Mouse (Mus musculus): Measurements from ENCODE around the gene Trap1a. TPM values are rescaled to one million over a fixed set of nuclear protein-coding genes. Genes with fewer than 3 reads are reported as not detected.
"Not testable (repeated sequence)": the region's sequence is repeated elsewhere in the genome, so short reads cannot be mapped to it uniquely, and the experiment has no call there.

Gene Trap1a
- 0.20 and 0.52 TPM in 2 replicates for polyA plus RNA-seq (2014; fragmentation: Nextera tagmentation; extraction: Ambion mirVana)

- no peaks in the 10 kb centered on the region for H3K4me1 ChIP-seq (ENCODE audit: control insufficient read depth, insufficient read depth, low read length)
- H3K9ac ChIP-seq (ENCODE audit: low read length): no peak within 1 kb of the TSS
- H3K36me3 ChIP-seq (ENCODE audit: control insufficient read depth, insufficient read depth, low read length): no peaks in the 10 kb centered on the region
- H3K4me2 ChIP-seq (ENCODE audit: low read depth): no peak within 1 kb of the TSS
- DNase-seq (ENCODE audit: low spot score): no peak
- H3K4me3 ChIP-seq (ENCODE audit: low read depth, low read length): no peak within 1 kb of the TSS
- H3K27ac ChIP-seq (ENCODE audit: low read depth, low read length): no peak within 1 kb of the TSS
- H3K9me3 ChIP-seq (ENCODE audit: control insufficient read depth, low read length): no peaks in the 10 kb centered on the region
- no peak for ATAC-seq (ENCODE audit: insufficient read depth, low FRiP score, low TSS enrichment)
- H3K27me3 ChIP-seq (ENCODE audit: control insufficient read depth, insufficient read depth, low read length): no peaks in the 10 kb centered on the region
- WGBS: 91% methylated on average over 24 of the region's 24 CpGs
These were observed at the start of gene Trap1a for GRCm38 (mm10) chrX:139333263-139333994. TSS of gene Trap1a (plus strand) at chrX:139333683.

GRCm38 (mm10) chrX:139293114-139293513 lies 40.4 kb upstream of the Trap1a start:
- Histone ChIP-seq H3K36me3 (ENCODE audit: control insufficient read depth, insufficient read depth, low read length) (no peaks in the 10 kb centered on the region), H3K27me3 (ENCODE audit: control insufficient read depth, insufficient read depth, low read length) (no peaks in the 10 kb centered on the region), H3K9ac (ENCODE audit: low read length) (no peak overlapping the region), H3K4me2 (ENCODE audit: low read depth) (no peak overlapping the region), H3K4me3 (ENCODE audit: low read depth, low read length) (no peak overlapping the region), H3K27ac (ENCODE audit: low read depth, low read length) (no peak overlapping the region), H3K9me3 (ENCODE audit: control insufficient read depth, low read length) (no peaks in the 10 kb centered on the region), H3K4me1 (ENCODE audit: control insufficient read depth, insufficient read depth, low read length) (no peaks in the 10 kb centered on the region)
- DNase-seq (ENCODE audit: low spot score) (no peak), ATAC-seq (ENCODE audit: insufficient read depth, low FRiP score, low TSS enrichment) (no peak)
- WGBS: 85% methylated on average over 2 of the region's 2 CpGs

GRCm38 (mm10) chrX:139295325-139295724 lies 38.2 kb upstream of the Trap1a start:
- H3K4me3 ChIP-seq (ENCODE audit: low read depth, low read length): no peak overlapping the region
- no peak overlapping the region for H3K27ac ChIP-seq (ENCODE audit: low read depth, low read length)
- H3K9ac ChIP-seq (ENCODE audit: low read length): no peak overlapping the region
- ATAC-seq (ENCODE audit: insufficient read depth, low FRiP score, low TSS enrichment) (no peak), DNase-seq (ENCODE audit: low spot score) (no peak)
- no peaks in the 10 kb centered on the region for H3K36me3 ChIP-seq (ENCODE audit: control insufficient read depth, insufficient read depth, low read length)
- no peaks in the 10 kb centered on the region for H3K27me3 ChIP-seq (ENCODE audit: control insufficient read depth, insufficient read depth, low read length)
- no peaks in the 10 kb centered on the region for H3K4me1 ChIP-seq (ENCODE audit: control insufficient read depth, insufficient read depth, low read length)
- H3K9me3 ChIP-seq (ENCODE audit: control insufficient read depth, low read length): no peaks in the 10 kb centered on the region
- WGBS: 85% methylated on average over 1 of the region's 1 CpGs
- H3K4me2 ChIP-seq (ENCODE audit: low read depth): no peak overlapping the region

GRCm38 (mm10) chrX:139317356-139317755 lies 16.1 kb upstream of the Trap1a start:
- H3K27ac ChIP-seq (ENCODE audit: low read depth, low read length); DNase-seq (ENCODE audit: low spot score); H3K4me2 ChIP-seq (ENCODE audit: low read depth); H3K9me3 ChIP-seq (ENCODE audit: control insufficient read depth, low read length); H3K9ac ChIP-seq (ENCODE audit: low read length); ATAC-seq (ENCODE audit: insufficient read depth, low FRiP score, low TSS enrichment); H3K36me3 ChIP-seq (ENCODE audit: control insufficient read depth, insufficient read depth, low read length); H3K27me3 ChIP-seq (ENCODE audit: control insufficient read depth, insufficient read depth, low read length); H3K4me1 ChIP-seq (ENCODE audit: control insufficient read depth, insufficient read depth, low read length); H3K4me3 ChIP-seq (ENCODE audit: low read depth, low read length): not testable (repeated sequence)
- WGBS: 62% methylated on average over 5 of the region's 5 CpGs

- Histone ChIP-seq H3K4me2 (ENCODE audit: low read depth) (no peak overlapping the region), H3K4me1 (ENCODE audit: control insufficient read depth, insufficient read depth, low read length) (no peaks in the 10 kb centered on the region), H3K36me3 (ENCODE audit: control insufficient read depth, insufficient read depth, low read length) (no peaks in the 10 kb centered on the region), H3K4me3 (ENCODE audit: low read depth, low read length) (no peak overlapping the region), H3K9ac (ENCODE audit: low read length) (no peak overlapping the region), H3K27me3 (ENCODE audit: control insufficient read depth, insufficient read depth, low read length) (no peaks in the 10 kb centered on the region), H3K9me3 (ENCODE audit: control insufficient read depth, low read length) (no peaks in the 10 kb centered on the region), H3K27ac (ENCODE audit: low read depth, low read length) (no peak overlapping the region)
- 90% methylated on average over 9 of the region's 9 CpGs for WGBS
- DNase-seq (ENCODE audit: low spot score) (no peak), ATAC-seq (ENCODE audit: insufficient read depth, low FRiP score, low TSS enrichment) (no peak)
These were observed 900 bp upstream of the Trap1a start for GRCm38 (mm10) chrX:139332583-139332982.

GRCm38 (mm10) chrX:139334504-139335418 lies 1.3 kb downstream of the Trap1a start:
- no peaks in the 10 kb centered on the region for H3K9me3 ChIP-seq (ENCODE audit: control insufficient read depth, low read length)
- H3K36me3 ChIP-seq (ENCODE audit: control insufficient read depth, insufficient read depth, low read length): no peaks in the 10 kb centered on the region
- no peak overlapping the region for H3K4me2 ChIP-seq (ENCODE audit: low read depth)
- H3K4me3 ChIP-seq (ENCODE audit: low read depth, low read length): no peak overlapping the region
- ATAC-seq (ENCODE audit: insufficient read depth, low FRiP score, low TSS enrichment) (no peak), DNase-seq (ENCODE audit: low spot score) (no peak)
- H3K27me3 ChIP-seq (ENCODE audit: control insufficient read depth, insufficient read depth, low read length): no peaks in the 10 kb centered on the region
- no peak overlapping the region for H3K27ac ChIP-seq (ENCODE audit: low read depth, low read length)
- H3K9ac ChIP-seq (ENCODE audit: low read length): no peak overlapping the region
- WGBS: 87% methylated on average over 14 of the region's 14 CpGs
- H3K4me1 ChIP-seq (ENCODE audit: control insufficient read depth, insufficient read depth, low read length): no peaks in the 10 kb centered on the region

GRCm38 (mm10) chrX:139335419-139336074 lies 2.1 kb downstream of the Trap1a start:
- no peak for DNase-seq (ENCODE audit: low spot score)
- no peaks in the 10 kb centered on the region for H3K9me3 ChIP-seq (ENCODE audit: control insufficient read depth, low read length)
- H3K9ac ChIP-seq (ENCODE audit: low read length): no peak overlapping the region
- no peak overlapping the region for H3K4me3 ChIP-seq (ENCODE audit: low read depth, low read length)
- H3K4me2 ChIP-seq (ENCODE audit: low read depth): no peak overlapping the region
- H3K4me1 ChIP-seq (ENCODE audit: control insufficient read depth, insufficient read depth, low read length): no peaks in the 10 kb centered on the region
- no peak for ATAC-seq (ENCODE audit: insufficient read depth, low FRiP score, low TSS enrichment)
- no peak overlapping the region for H3K27ac ChIP-seq (ENCODE audit: low read depth, low read length)
- no peaks in the 10 kb centered on the region for H3K27me3 ChIP-seq (ENCODE audit: control insufficient read depth, insufficient read depth, low read length)
- H3K36me3 ChIP-seq (ENCODE audit: control insufficient read depth, insufficient read depth, low read length): no peaks in the 10 kb centered on the region
- 78% methylated on average over 3 of the region's 3 CpGs for WGBS

- Histone ChIP-seq H3K36me3 (ENCODE audit: control insufficient read depth, insufficient read depth, low read length) (no peaks in the 10 kb centered on the region), H3K4me2 (ENCODE audit: low read depth) (no peak overlapping the region), H3K27me3 (ENCODE audit: control insufficient read depth, insufficient read depth, low read length) (no peaks in the 10 kb centered on the region), H3K9ac (ENCODE audit: low read length) (no peak overlapping the region), H3K9me3 (ENCODE audit: control insufficient read depth, low read length) (no peaks in the 10 kb centered on the region), H3K4me3 (ENCODE audit: low read depth, low read length) (no peak overlapping the region), H3K27ac (ENCODE audit: low read depth, low read length) (no peak overlapping the region), H3K4me1 (ENCODE audit: control insufficient read depth, insufficient read depth, low read length) (no peaks in the 10 kb centered on the region)
- 93% methylated on average over 4 of the region's 4 CpGs for WGBS
- DNase-seq (ENCODE audit: low spot score) (no peak), ATAC-seq (ENCODE audit: insufficient read depth, low FRiP score, low TSS enrichment) (no peak)
These were observed 6.1 kb downstream of the Trap1a start for GRCm38 (mm10) chrX:139339553-139339952.
